Mouse (Mus musculus): ENCODE results near the gene Letm1. TPM values are rescaled to one million over a fixed set of nuclear protein-coding genes. Genes with fewer than 3 reads are reported as not detected.

Letm1 gene
- polyA plus RNA-seq, 1 experiment from 2014 or later, result 43.8 TPM

DNA sequence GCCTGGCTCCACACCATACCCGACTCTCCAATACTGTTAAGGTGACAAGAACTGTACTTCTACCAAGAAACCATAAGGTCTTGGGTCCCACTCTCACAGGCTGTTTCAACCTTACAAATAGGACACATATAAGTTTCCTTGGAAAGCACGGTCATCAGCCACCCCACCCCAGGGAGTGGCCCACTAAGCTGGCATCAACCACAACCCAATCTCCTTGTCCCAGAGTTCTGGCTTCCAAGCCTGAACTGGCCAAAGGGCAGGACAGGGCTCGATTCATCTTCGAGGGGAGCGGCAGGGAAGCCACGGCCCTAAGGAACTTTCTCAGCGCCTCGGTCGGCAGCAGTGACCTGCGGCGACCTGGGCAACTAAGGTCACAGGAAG, 663 bp downstream of the Letm1 start:
- Histone ChIP-seq H3K36me3 (ENCODE audit: control insufficient read depth, insufficient read depth, low read length) (peaks cover 11% of the 10 kb centered on the region), H3K4me1 (replicated peaks; ENCODE audit: control insufficient read depth, insufficient read depth, low read length) (peaks cover 7% of the 10 kb centered on the region), H3K4me2 (ENCODE audit: low read length) (peak overlapping the region; percentile 74), H3K27ac (ENCODE audit: low read depth) (peak overlapping the region; percentile 62; the same call in 1 of the 2 replicates), H3K9ac (ENCODE audit: low read length) (peak overlapping the region; percentile 79), H3K27me3 (replicated peaks; ENCODE audit: control insufficient read depth, insufficient read depth, low read length) (no peaks in the 10 kb centered on the region), H3K4me3 (ENCODE audit: low read depth, low read length) (peak overlapping the region; percentile 88), H3K9me3 (ENCODE audit: control insufficient read depth, low read length) (no peaks in the 10 kb centered on the region)
- 6% methylated on average over 11 of the region's 11 CpGs for WGBS
- no peak for DNase-seq (ENCODE audit: low spot score)
- ATAC-seq (replicated peaks; ENCODE audit: low FRiP score, low TSS enrichment, low read depth), result peak; percentile 14; the same call in 1 of the 2 replicates

GRCm38 (mm10) chr5:33777195-33777594, 5.4 kb downstream of the Letm1 start:
- no peak for DNase-seq (ENCODE audit: low spot score)
- Histone ChIP-seq H3K27ac (ENCODE audit: low read depth) (no peak overlapping the region), H3K9me3 (ENCODE audit: control insufficient read depth, low read length) (no peaks in the 10 kb centered on the region), H3K4me3 (ENCODE audit: low read depth, low read length) (no peak overlapping the region), H3K4me2 (ENCODE audit: low read length) (no peak overlapping the region), H3K36me3 (ENCODE audit: control insufficient read depth, insufficient read depth, low read length) (peaks cover 31% of the 10 kb centered on the region), H3K9ac (ENCODE audit: low read length) (no peak overlapping the region), H3K4me1 (replicated peaks; ENCODE audit: control insufficient read depth, insufficient read depth, low read length) (peaks cover 7% of the 10 kb centered on the region), H3K27me3 (replicated peaks; ENCODE audit: control insufficient read depth, insufficient read depth, low read length) (no peaks in the 10 kb centered on the region)
- no peak for ATAC-seq (replicated peaks; ENCODE audit: low FRiP score, low TSS enrichment, low read depth)

- Histone ChIP-seq H3K27me3 (replicated peaks; ENCODE audit: control insufficient read depth, insufficient read depth, low read length) (no peaks in the 10 kb centered on the region), H3K4me2 (ENCODE audit: low read length) (no peak overlapping the region), H3K36me3 (ENCODE audit: control insufficient read depth, insufficient read depth, low read length) (peaks cover 72% of the 10 kb centered on the region), H3K4me1 (replicated peaks; ENCODE audit: control insufficient read depth, insufficient read depth, low read length) (no peaks in the 10 kb centered on the region), H3K9me3 (ENCODE audit: control insufficient read depth, low read length) (no peaks in the 10 kb centered on the region), H3K4me3 (ENCODE audit: low read depth, low read length) (no peak overlapping the region), H3K27ac (ENCODE audit: low read depth) (no peak overlapping the region), H3K9ac (ENCODE audit: low read length) (no peak overlapping the region)
- ATAC-seq (replicated peaks; ENCODE audit: low FRiP score, low TSS enrichment, low read depth) (no peak), DNase-seq (ENCODE audit: low spot score) (no peak)
- WGBS, result 89% methylated on average over 8 of the region's 8 CpGs
These were observed 39.1 kb downstream of the Letm1 start for GRCm38 (mm10) chr5:33743481-33743880.

- Histone ChIP-seq H3K36me3 (ENCODE audit: control insufficient read depth, insufficient read depth, low read length) (peaks cover 46% of the 10 kb centered on the region), H3K27me3 (replicated peaks; ENCODE audit: control insufficient read depth, insufficient read depth, low read length) (no peaks in the 10 kb centered on the region), H3K4me1 (replicated peaks; ENCODE audit: control insufficient read depth, insufficient read depth, low read length) (no peaks in the 10 kb centered on the region), H3K27ac (ENCODE audit: low read depth) (no peak overlapping the region), H3K9me3 (ENCODE audit: control insufficient read depth, low read length) (no peaks in the 10 kb centered on the region), H3K4me3 (ENCODE audit: low read depth, low read length) (no peak overlapping the region), H3K4me2 (ENCODE audit: low read length) (no peak overlapping the region), H3K9ac (ENCODE audit: low read length) (no peak overlapping the region)
- ATAC-seq (replicated peaks; ENCODE audit: low FRiP score, low TSS enrichment, low read depth) (no peak), DNase-seq (ENCODE audit: low spot score) (no peak)
- 91% methylated on average over 4 of the region's 4 CpGs for WGBS
These were observed 42.1 kb downstream of the Letm1 start for GRCm38 (mm10) chr5:33740548-33740947.

- Histone ChIP-seq H3K27ac (ENCODE audit: low read depth) (no peak overlapping the region), H3K4me3 (ENCODE audit: low read depth, low read length) (no peak overlapping the region), H3K36me3 (ENCODE audit: control insufficient read depth, insufficient read depth, low read length) (peaks cover 50% of the 10 kb centered on the region), H3K4me1 (replicated peaks; ENCODE audit: control insufficient read depth, insufficient read depth, low read length) (no peaks in the 10 kb centered on the region), H3K9ac (ENCODE audit: low read length) (no peak overlapping the region), H3K27me3 (replicated peaks; ENCODE audit: control insufficient read depth, insufficient read depth, low read length) (no peaks in the 10 kb centered on the region), H3K4me2 (ENCODE audit: low read length) (no peak overlapping the region), H3K9me3 (ENCODE audit: control insufficient read depth, low read length) (no peaks in the 10 kb centered on the region)
- ATAC-seq (replicated peaks; ENCODE audit: low FRiP score, low TSS enrichment, low read depth) (no peak), DNase-seq (ENCODE audit: low spot score) (no peak)
These were observed 44.3 kb downstream of the Letm1 start for GRCm38 (mm10) chr5:33738341-33738740.

DNA sequence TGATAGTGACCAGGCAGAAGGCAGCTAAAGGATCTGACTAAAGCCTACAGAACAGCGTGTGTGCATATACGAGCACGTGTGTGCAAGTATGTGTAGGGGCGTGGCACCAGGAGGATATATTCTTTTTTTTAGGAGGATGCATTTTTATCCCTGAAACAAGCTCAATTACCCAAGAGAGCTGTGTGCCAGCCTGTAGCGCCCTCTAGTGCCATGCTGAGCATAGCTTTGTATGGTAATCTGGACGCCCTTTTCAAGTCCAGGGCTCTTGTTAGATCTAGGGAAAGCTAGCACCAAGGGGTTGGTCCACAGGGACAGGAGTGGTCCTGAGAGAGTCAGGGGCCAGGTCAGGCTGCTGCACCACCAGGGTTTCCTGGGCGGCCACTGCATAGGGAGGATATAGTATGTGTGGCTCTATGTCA, 44.7 kb downstream of the Letm1 start:
- WGBS, result 28% methylated on average over 7 of the region's 7 CpGs
- Histone ChIP-seq H3K9ac (ENCODE audit: low read length) (no peak overlapping the region), H3K4me2 (ENCODE audit: low read length) (no peak overlapping the region), H3K27ac (ENCODE audit: low read depth) (no peak overlapping the region), H3K4me1 (replicated peaks; ENCODE audit: control insufficient read depth, insufficient read depth, low read length) (no peaks in the 10 kb centered on the region), H3K9me3 (ENCODE audit: control insufficient read depth, low read length) (no peaks in the 10 kb centered on the region), H3K27me3 (replicated peaks; ENCODE audit: control insufficient read depth, insufficient read depth, low read length) (no peaks in the 10 kb centered on the region), H3K36me3 (ENCODE audit: control insufficient read depth, insufficient read depth, low read length) (peaks cover 46% of the 10 kb centered on the region), H3K4me3 (ENCODE audit: low read depth, low read length) (no peak overlapping the region)
- DNase-seq (ENCODE audit: low spot score) (peak; percentile 91), ATAC-seq (replicated peaks; ENCODE audit: low FRiP score, low TSS enrichment, low read depth) (no peak; the same call in 1 of the 2 replicates)

GRCm38 (mm10) chr5:33736230-33736629, 46.4 kb downstream of the Letm1 start:
- H3K4me1 ChIP-seq (replicated peaks; ENCODE audit: control insufficient read depth, insufficient read depth, low read length), result no peaks in the 10 kb centered on the region
- H3K9me3 ChIP-seq (ENCODE audit: control insufficient read depth, low read length), result no peaks in the 10 kb centered on the region
- DNase-seq (ENCODE audit: low spot score) (no peak), ATAC-seq (replicated peaks; ENCODE audit: low FRiP score, low TSS enrichment, low read depth) (no peak)
- H3K27ac ChIP-seq (ENCODE audit: low read depth), result no peak overlapping the region
- H3K4me2 ChIP-seq (ENCODE audit: low read length), result no peak overlapping the region
- no peaks in the 10 kb centered on the region for H3K27me3 ChIP-seq (replicated peaks; ENCODE audit: control insufficient read depth, insufficient read depth, low read length)
- no peak overlapping the region for H3K9ac ChIP-seq (ENCODE audit: low read length)
- no peak overlapping the region for H3K4me3 ChIP-seq (ENCODE audit: low read depth, low read length)
- peaks cover 30% of the 10 kb centered on the region for H3K36me3 ChIP-seq (ENCODE audit: control insufficient read depth, insufficient read depth, low read length)
- 56% methylated on average over 9 of the region's 9 CpGs for WGBS

DNA sequence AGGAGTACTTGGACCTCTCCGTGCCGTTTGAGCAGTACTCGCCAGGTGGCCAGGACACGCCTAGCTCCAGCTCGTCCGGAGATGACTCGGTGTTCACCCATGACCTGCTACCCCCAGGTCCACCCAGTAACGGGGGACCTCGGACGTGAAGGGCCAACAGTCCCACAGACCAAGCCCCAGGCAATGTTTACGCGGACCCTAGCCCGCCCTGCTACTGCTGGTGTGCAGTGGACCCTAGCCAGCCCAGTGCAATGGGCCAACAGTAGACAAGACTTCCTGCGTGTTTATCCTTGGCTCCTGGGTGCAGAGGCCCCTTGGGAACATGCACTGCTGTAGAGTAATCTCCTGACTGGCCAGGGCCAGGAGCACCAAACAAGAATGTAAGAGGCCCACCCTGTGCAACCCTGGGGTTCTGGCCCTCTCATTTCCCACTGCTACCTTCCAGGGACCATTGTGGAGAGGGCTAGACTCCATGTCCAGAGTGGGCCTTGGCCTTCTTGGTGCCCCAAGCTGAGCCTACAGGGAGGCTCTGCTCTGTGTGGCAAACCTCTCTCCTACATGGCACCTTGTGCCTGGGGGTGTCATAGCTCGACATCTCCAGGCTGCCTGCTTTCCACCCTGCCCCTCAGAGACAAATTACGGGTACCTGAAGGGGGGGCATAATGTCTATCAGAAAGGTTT, 47.1 kb downstream of the Letm1 start:
- no peak overlapping the region for H3K4me2 ChIP-seq (ENCODE audit: low read length)
- no peaks in the 10 kb centered on the region for H3K4me1 ChIP-seq (replicated peaks; ENCODE audit: control insufficient read depth, insufficient read depth, low read length)
- H3K9ac ChIP-seq (ENCODE audit: low read length), result no peak overlapping the region
- H3K4me3 ChIP-seq (ENCODE audit: low read depth, low read length), result no peak overlapping the region
- DNase-seq (ENCODE audit: low spot score) (no peak), ATAC-seq (replicated peaks; ENCODE audit: low FRiP score, low TSS enrichment, low read depth) (no peak)
- no peaks in the 10 kb centered on the region for H3K27me3 ChIP-seq (replicated peaks; ENCODE audit: control insufficient read depth, insufficient read depth, low read length)
- H3K36me3 ChIP-seq (ENCODE audit: control insufficient read depth, insufficient read depth, low read length), result peaks cover 28% of the 10 kb centered on the region
- WGBS, result 85% methylated on average over 16 of the region's 16 CpGs
- H3K9me3 ChIP-seq (ENCODE audit: control insufficient read depth, low read length), result no peaks in the 10 kb centered on the region
- H3K27ac ChIP-seq (ENCODE audit: low read depth), result no peak overlapping the region

GRCm38 (mm10) chr5:33733837-33734236, 48.8 kb downstream of the Letm1 start:
- Histone ChIP-seq H3K4me2 (ENCODE audit: low read length) (no peak overlapping the region), H3K27ac (ENCODE audit: low read depth) (no peak overlapping the region), H3K9ac (ENCODE audit: low read length) (no peak overlapping the region), H3K36me3 (ENCODE audit: control insufficient read depth, insufficient read depth, low read length) (peaks cover 28% of the 10 kb centered on the region), H3K27me3 (replicated peaks; ENCODE audit: control insufficient read depth, insufficient read depth, low read length) (no peaks in the 10 kb centered on the region), H3K9me3 (ENCODE audit: control insufficient read depth, low read length) (no peaks in the 10 kb centered on the region), H3K4me1 (replicated peaks; ENCODE audit: control insufficient read depth, insufficient read depth, low read length) (no peaks in the 10 kb centered on the region), H3K4me3 (ENCODE audit: low read depth, low read length) (no peak overlapping the region)
- WGBS, result 95% methylated on average over 12 of the region's 12 CpGs
- DNase-seq (ENCODE audit: low spot score) (no peak), ATAC-seq (replicated peaks; ENCODE audit: low FRiP score, low TSS enrichment, low read depth) (no peak)
